Mouse (Mus musculus) lung, postnatal 0 days (tissue): ENCODE measurements around the gene Aldh5a1.

ENCODE experiments used
- CTCF ChIP-seq: IDR thresholded peaks from 2 replicates; pipeline ENCODE4 v1.5.1; 2016; ENCODE audit warnings: antibody characterized with exemption, mild to moderate bottlenecking
- EP300 ChIP-seq: IDR thresholded peaks from 2 replicates; pipeline ENCODE4 v1.6.1; 2016; ENCODE audit warnings: antibody characterized with exemption, mild to moderate bottlenecking, control low read depth

- TF ChIP-seq CTCF = no peak
- no peak for TF ChIP-seq EP300
Measured at GRCm38 (mm10) chr13:24861084-24861483, 76.4 kb downstream of the Aldh5a1 start.
